ENCODE assay signal across 8 mouse cellular contexts in the genomic region with DNA sequence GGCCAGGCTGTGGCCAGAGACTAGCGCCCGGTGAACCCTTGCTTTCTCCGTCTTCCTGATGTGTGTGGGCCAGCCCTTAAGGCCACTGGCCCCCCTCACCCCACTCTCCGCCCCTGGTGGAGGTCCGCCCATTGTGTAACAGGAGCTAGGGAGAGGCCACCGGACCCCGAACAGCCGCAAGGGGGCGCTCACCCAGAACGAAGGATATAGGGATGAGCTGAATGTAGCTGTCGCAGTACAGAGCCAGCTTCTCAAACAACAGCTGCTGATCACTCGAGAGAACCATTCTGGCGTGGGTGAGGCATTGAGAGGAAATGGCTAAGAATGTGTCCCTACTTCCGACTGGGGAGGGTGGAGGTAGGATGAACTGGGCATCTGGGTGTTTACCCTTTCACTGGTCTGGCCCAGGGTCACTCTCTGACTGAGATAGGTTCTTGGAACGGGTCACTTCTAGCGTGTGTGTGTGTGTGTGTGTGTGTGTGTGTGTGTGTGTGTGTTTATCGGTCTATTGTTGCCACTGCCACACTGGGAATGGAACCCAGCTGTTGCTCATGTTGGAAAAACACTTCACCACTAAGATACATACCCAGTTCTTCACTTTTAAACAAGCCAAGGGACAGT. TPM values are rescaled to one million over a fixed set of nuclear protein-coding genes. Genes with fewer than 3 reads are reported as not detected.
DNase-seq lines count a peak whose midpoint lies in the region; ATAC-seq and TF ChIP-seq lines count a peak whose summit lies in the region.

No protein-coding gene starts in this region.

- no peaks in the 10 kb centered on the region for H3K27me3 ChIP-seq in hindbrain, postnatal 0 days (ENCODE audit: insufficient read depth, low read length)

- peak overlapping the region; percentile 39 for H3K9ac ChIP-seq in hindbrain, postnatal 0 days (replicated peaks; ENCODE audit: low read length)

- intact Hi-C loops in left cerebral cortex, adult 2 months (cut with DNase I) = no loop called here

- 0 out of 2 replicates have a peak overlapping the region, but pooled peaks have one; percentile 0 for H3K4me3 ChIP-seq in cortical plate, adult 2 months (ENCODE audit: insufficient read depth, low read length)
- peak overlapping the region; percentile 26 for H3K4me3 ChIP-seq in hindbrain, postnatal 0 days (ENCODE audit: low read length)
- H3K4me3 ChIP-seq in left cerebral cortex, adult 2 months = peak overlapping the region; percentile 30

- no peak overlapping the region for H3K27ac ChIP-seq in cortical plate, adult 2 months (ENCODE audit: insufficient read depth, low read length)
- H3K27ac ChIP-seq in hindbrain, postnatal 0 days = no peak overlapping the region
- H3K27ac ChIP-seq in left cerebral cortex, adult 2 months = peak overlapping the region; percentile 48; the same call in 1 of the 2 replicates

- peak; percentile 93 for ATAC-seq in hindbrain, postnatal 0 days
- peak; percentile 75 for ATAC-seq in megakaryocyte, adult 5-6 weeks (ENCODE audit: poor library complexity, severe bottlenecking)

- no peak for TF ChIP-seq POLR2A in cortical plate, adult 2 months (IDR thresholded peaks at IDR 0.05; ENCODE audit: extremely low read depth, insufficient read depth, low read length)

- peak; percentile 94 for DNase-seq in ZHBTc4 (ENCODE audit: low read depth, low spot score)
- DNase-seq in gastrocnemius, adult 8-10 months (ENCODE audit: low spot score in 2 of 2) = peak; percentile 85 to 88
- peak; percentile 88 for DNase-seq in hindbrain, postnatal 0 days (ENCODE audit: low spot score)
- DNase-seq in left cerebral cortex, adult 2 months (ENCODE audit: extremely low spot score in 1 of 2, low spot score in 2 of 2) = peak; percentile 76 to 83
- DNase-seq in right cerebral cortex, adult 18-20 months = peak; percentile 78
- DNase-seq in urinary bladder, adult 2 months (ENCODE audit: low spot score) = peak; percentile 76

- H3K36me3 ChIP-seq in hindbrain, postnatal 0 days (ENCODE audit: insufficient read depth, low read length) = no peaks in the 10 kb centered on the region

- H3K4me2 ChIP-seq in hindbrain, postnatal 0 days (ENCODE audit: low read depth, low read length) = peak overlapping the region; percentile 54

- TF ChIP-seq CTCF in cortical plate, adult 2 months (IDR thresholded peaks at IDR 0.05; ENCODE audit: extremely low read depth, insufficient read depth, low read length) = peak; percentile 41
- TF ChIP-seq CTCF in hindbrain, postnatal 0 days (IDR thresholded peaks at IDR 0.05; ENCODE audit: low read depth) = peak; percentile 87
- TF ChIP-seq CTCF in left cerebral cortex, adult 2 months (IDR thresholded peaks at IDR 0.05) = peak; percentile 83

- 4% methylated on average over 17 of the region's 17 CpGs for WGBS in hindbrain, postnatal 0 days

- H3K4me1 ChIP-seq in cortical plate, adult 2 months (ENCODE audit: control insufficient read depth, insufficient read depth, low read length) = no peaks in the 10 kb centered on the region
- no peaks in the 10 kb centered on the region for H3K4me1 ChIP-seq in hindbrain, postnatal 0 days (ENCODE audit: insufficient read depth, low read length)

- no peaks in the 10 kb centered on the region for H3K9me3 ChIP-seq in hindbrain, postnatal 0 days (ENCODE audit: low read length)

RNA-seq across cellular contexts. Expression of gene Best1, which starts 8.3 kb away (rescaled TPM):
- polyA plus RNA-seq in cortical plate, adult 2 months (2012; rRNA removed) = 0.98 and 1.1 TPM in 2 replicates
- total RNA-seq in gastrocnemius, adult 8-10 months (2022) = under 1 TPM in 3 of 4 experiments, not detected in 1; 0.39 to 0.46 (median 0.45) TPM
- total RNA-seq in hindbrain, postnatal 0 days (2014; rRNA removed) = 0.86 and 1.5 TPM in 2 replicates
- polyA plus RNA-seq in hindbrain, postnatal 0 days (2015; fragmentation: Nextera tagmentation; extraction: Ambion mirVana) = 2.6 and 3.0 TPM in 2 replicates
- total RNA-seq in left cerebral cortex, adult 2 months (2021) = under 1 TPM; 0.49 to 0.75 TPM
- total RNA-seq in megakaryocyte, adult 5-6 weeks (2015) = not detected in 2 replicates
- total RNA-seq in megakaryocyte, adult 5-6 weeks (2017) = not detected in 2 replicates
- polyA plus RNA-seq in urinary bladder, adult 2 months (2012; rRNA removed) = 3.8 and 4.2 TPM in 2 replicates

RNA-seq across cellular contexts. Expression of gene Rab3il1, which starts 8.3 kb away (rescaled TPM):
- 12.9 and 13.6 TPM in 2 replicates for polyA plus RNA-seq in cortical plate, adult 2 months (2012; rRNA removed)
- total RNA-seq in gastrocnemius, adult 8-10 months (2022) = 1 to 10 TPM; 2.5 to 3.9 (median 3.3) TPM
- 19.7 and 23.0 TPM in 2 replicates for total RNA-seq in hindbrain, postnatal 0 days (2014; rRNA removed)
- 20.1 and 22.2 TPM in 2 replicates for polyA plus RNA-seq in hindbrain, postnatal 0 days (2015; fragmentation: Nextera tagmentation; extraction: Ambion mirVana)
- 1 to 10 TPM; 9.4 TPM for total RNA-seq in left cerebral cortex, adult 2 months (2021)
- total RNA-seq in megakaryocyte, adult 5-6 weeks (2015) = 3.1 and 5.6 TPM in 2 replicates
- 7.1 and 11.8 TPM in 2 replicates for total RNA-seq in megakaryocyte, adult 5-6 weeks (2017)
- polyA plus RNA-seq in urinary bladder, adult 2 months (2012; rRNA removed) = 22.0 and 23.6 TPM in 2 replicates

RNA-seq across cellular contexts. Expression of gene Fth1, which starts 12.7 kb away (rescaled TPM):
- polyA plus RNA-seq in cortical plate, adult 2 months (2012; rRNA removed) = 5,395 and 6,156 TPM in 2 replicates
- 1,000 to 10,000 TPM; 1,901 to 2,305 (median 2,120) TPM for total RNA-seq in gastrocnemius, adult 8-10 months (2022)
- 301 and 443 TPM in 2 replicates for total RNA-seq in hindbrain, postnatal 0 days (2014; rRNA removed)
- polyA plus RNA-seq in hindbrain, postnatal 0 days (2015; fragmentation: Nextera tagmentation; extraction: Ambion mirVana) = 2,616 and 2,786 TPM in 2 replicates
- total RNA-seq in left cerebral cortex, adult 2 months (2021) = 1,000 to 10,000 TPM; 2,213 to 2,341 TPM
- total RNA-seq in megakaryocyte, adult 5-6 weeks (2015) = 1,271 and 1,296 TPM in 2 replicates
- 513 and 615 TPM in 2 replicates for total RNA-seq in megakaryocyte, adult 5-6 weeks (2017)
- 2,402 and 3,491 TPM in 2 replicates for polyA plus RNA-seq in urinary bladder, adult 2 months (2012; rRNA removed)

RNA-seq across cellular contexts. Expression of gene Fads3, which starts 48.2 kb away (rescaled TPM):
- 44.5 and 44.6 TPM in 2 replicates for polyA plus RNA-seq in cortical plate, adult 2 months (2012; rRNA removed)
- 1 to 10 TPM; 1.5 to 4.9 (median 3.5) TPM for total RNA-seq in gastrocnemius, adult 8-10 months (2022)
- 52.5 and 59.0 TPM in 2 replicates for total RNA-seq in hindbrain, postnatal 0 days (2014; rRNA removed)
- 35.1 and 37.4 TPM in 2 replicates for polyA plus RNA-seq in hindbrain, postnatal 0 days (2015; fragmentation: Nextera tagmentation; extraction: Ambion mirVana)
- total RNA-seq in left cerebral cortex, adult 2 months (2021) = 10 to 100 TPM; 26.6 to 28.1 TPM
- total RNA-seq in megakaryocyte, adult 5-6 weeks (2015) = 0.76 and 0.91 TPM in 2 replicates
- 1.8 and 1.9 TPM in 2 replicates for total RNA-seq in megakaryocyte, adult 5-6 weeks (2017)
- 38.6 and 41.9 TPM in 2 replicates for polyA plus RNA-seq in urinary bladder, adult 2 months (2012; rRNA removed)
